Mouse (Mus musculus): ENCODE data around the gene Cdc42se1. TPM values are rescaled to one million over a fixed set of nuclear protein-coding genes. Genes with fewer than 3 reads are reported as not detected.
"Not testable (repeated sequence)": the region's sequence is repeated elsewhere in the genome, so short reads cannot be mapped to it uniquely, and the experiment has no call there.

The Cdc42se1 gene
- polyA plus RNA-seq, 1 experiment from 2014 or later, result 60.8 TPM

- H3K9me3 ChIP-seq, result no peaks in the 10 kb centered on the region
- no peaks in the 10 kb centered on the region for H3K27me3 ChIP-seq
- H3K9ac ChIP-seq, result no peak overlapping the region
- H3K4me1 ChIP-seq (replicated peaks), result no peaks in the 10 kb centered on the region
- H3K4me2 ChIP-seq, result no peak overlapping the region
- H3K36me3 ChIP-seq, result peaks cover 85% of the 10 kb centered on the region
- H3K4me3 ChIP-seq, result no peak overlapping the region
- H3K27ac ChIP-seq (replicated peaks), result no peak overlapping the region
- WGBS, result 94% methylated on average over 6 of the region's 6 CpGs
- ATAC-seq (ENCODE audit: low read depth), result no peak
Observed at GRCm38 (mm10) chr3:95203880-95204279, 24.7 kb upstream of the Cdc42se1 start.

GRCm38 (mm10) chr3:95208286-95208685 lies 20.2 kb upstream of the Cdc42se1 start:
- Histone ChIP-seq H3K4me3 (no peak overlapping the region), H3K27ac (replicated peaks) (no peak overlapping the region), H3K4me1 (replicated peaks) (no peaks in the 10 kb centered on the region), H3K4me2 (no peak overlapping the region), H3K27me3 (no peaks in the 10 kb centered on the region), H3K9me3 (no peaks in the 10 kb centered on the region), H3K36me3 (peaks cover 56% of the 10 kb centered on the region), H3K9ac (no peak overlapping the region)
- WGBS, result 86% methylated on average over 4 of the region's 4 CpGs
- no peak for ATAC-seq (ENCODE audit: low read depth)

GRCm38 (mm10) chr3:95210585-95210984 lies 17.9 kb upstream of the Cdc42se1 start:
- Histone ChIP-seq H3K27ac (replicated peaks) (no peak overlapping the region), H3K27me3 (no peaks in the 10 kb centered on the region), H3K9ac (no peak overlapping the region), H3K9me3 (no peaks in the 10 kb centered on the region), H3K36me3 (peaks cover 48% of the 10 kb centered on the region), H3K4me3 (no peak overlapping the region), H3K4me1 (replicated peaks) (no peaks in the 10 kb centered on the region), H3K4me2 (no peak overlapping the region)
- ATAC-seq (ENCODE audit: low read depth), result no peak
- WGBS, result 49% methylated on average over 2 of the region's 2 CpGs

GRCm38 (mm10) chr3:95212889-95213608 lies 15.5 kb upstream of the Cdc42se1 start:
- not testable (repeated sequence) for H3K27me3 ChIP-seq; H3K9ac ChIP-seq; H3K4me3 ChIP-seq; H3K4me2 ChIP-seq; H3K9me3 ChIP-seq; ATAC-seq (ENCODE audit: low read depth); H3K27ac ChIP-seq (replicated peaks)
- peaks cover 14% of the 10 kb centered on the region for H3K4me1 ChIP-seq (replicated peaks)
- WGBS, result 93% methylated on average over 9 of the region's 10 CpGs
- H3K36me3 ChIP-seq, result peaks cover 34% of the 10 kb centered on the region

- peaks cover 20% of the 10 kb centered on the region for H3K4me1 ChIP-seq (replicated peaks)
- H3K9me3 ChIP-seq, result no peaks in the 10 kb centered on the region
- 93% methylated on average over 1 of the region's 1 CpGs for WGBS
- H3K9ac ChIP-seq, result no peak overlapping the region
- H3K27me3 ChIP-seq, result no peaks in the 10 kb centered on the region
- H3K4me3 ChIP-seq, result no peak overlapping the region
- ATAC-seq (ENCODE audit: low read depth), result no peak
- no peak overlapping the region for H3K27ac ChIP-seq (replicated peaks)
- no peak overlapping the region for H3K4me2 ChIP-seq
- peaks cover 33% of the 10 kb centered on the region for H3K36me3 ChIP-seq
Observed at GRCm38 (mm10) chr3:95213609-95213975, 14.9 kb upstream of the Cdc42se1 start.

GRCm38 (mm10) chr3:95216655-95217254 lies 11.8 kb upstream of the Cdc42se1 start:
- peak overlapping the region; percentile 97 for H3K27ac ChIP-seq (replicated peaks)
- peak overlapping the region; percentile 74 for H3K4me3 ChIP-seq
- 18% methylated on average over 4 of the region's 4 CpGs for WGBS
- no peaks in the 10 kb centered on the region for H3K27me3 ChIP-seq
- peaks cover 59% of the 10 kb centered on the region for H3K36me3 ChIP-seq
- H3K9ac ChIP-seq, result peak overlapping the region; percentile 88; the same call in 1 of the 2 replicates
- peaks cover 20% of the 10 kb centered on the region for H3K4me1 ChIP-seq (replicated peaks)
- ATAC-seq (ENCODE audit: low read depth), result no peak
- peak overlapping the region; percentile 61 for H3K4me2 ChIP-seq
- no peaks in the 10 kb centered on the region for H3K9me3 ChIP-seq

GRCm38 (mm10) chr3:95217255-95218134 lies 11.0 kb upstream of the Cdc42se1 start, which contains the start of gene Gabpb2:
Gene Gabpb2 (minus strand): TSS chr3:95217916.
- H3K4me3 ChIP-seq, result peak within 1 kb of the TSS; percentile 74
- H3K27me3 ChIP-seq, result no peaks in the 10 kb centered on the region
- no peaks in the 10 kb centered on the region for H3K9me3 ChIP-seq
- ATAC-seq (ENCODE audit: low read depth), result peak; percentile 91
- H3K9ac ChIP-seq, result peak within 1 kb of the TSS; percentile 88
- peak within 1 kb of the TSS; percentile 97 for H3K27ac ChIP-seq (replicated peaks)
- H3K36me3 ChIP-seq, result peaks cover 58% of the 10 kb centered on the region
- peak within 1 kb of the TSS; percentile 61 for H3K4me2 ChIP-seq
- peaks cover 25% of the 10 kb centered on the region for H3K4me1 ChIP-seq (replicated peaks)
- under 1% methylated on average over 55 of the region's 56 CpGs for WGBS

- no peak for ATAC-seq (ENCODE audit: low read depth)
- H3K4me2 ChIP-seq, result peak overlapping the region; percentile 61
- peak overlapping the region; percentile 88; the same call in 1 of the 2 replicates for H3K9ac ChIP-seq
- H3K27ac ChIP-seq (replicated peaks), result peak overlapping the region; percentile 97; the same call in 1 of the 2 replicates
- no peaks in the 10 kb centered on the region for H3K27me3 ChIP-seq
- peak overlapping the region; percentile 74 for H3K4me3 ChIP-seq
- H3K4me1 ChIP-seq (replicated peaks), result peaks cover 36% of the 10 kb centered on the region
- peaks cover 69% of the 10 kb centered on the region for H3K36me3 ChIP-seq
- H3K9me3 ChIP-seq, result no peaks in the 10 kb centered on the region
- WGBS, result 83% methylated on average over 6 of the region's 6 CpGs
Observed at GRCm38 (mm10) chr3:95218466-95219137, 9.9 kb upstream of the Cdc42se1 start.

- Histone ChIP-seq H3K27me3 (no peaks in the 10 kb centered on the region), H3K9me3 (no peaks in the 10 kb centered on the region), H3K4me1 (replicated peaks) (peaks cover 60% of the 10 kb centered on the region), H3K4me3 (no peak overlapping the region), H3K9ac (no peak overlapping the region), H3K4me2 (no peak overlapping the region), H3K27ac (replicated peaks) (no peak overlapping the region), H3K36me3 (peaks cover 74% of the 10 kb centered on the region)
- WGBS, result 93% methylated on average over 2 of the region's 2 CpGs
- ATAC-seq (ENCODE audit: low read depth), result no peak
Observed at GRCm38 (mm10) chr3:95223041-95223440, 5.5 kb upstream of the Cdc42se1 start.

GRCm38 (mm10) chr3:95224295-95224694 lies 4.2 kb upstream of the Cdc42se1 start:
- Histone ChIP-seq H3K36me3 (peaks cover 62% of the 10 kb centered on the region), H3K9ac (0 out of 2 replicates have a peak overlapping the region, but pooled peaks have one; percentile 38), H3K27me3 (no peaks in the 10 kb centered on the region), H3K9me3 (no peaks in the 10 kb centered on the region), H3K4me3 (peak overlapping the region; percentile 10), H3K4me2 (peak overlapping the region; percentile 76), H3K4me1 (replicated peaks) (peaks cover 55% of the 10 kb centered on the region), H3K27ac (replicated peaks) (0 out of 2 replicates have a peak overlapping the region, but pooled peaks have one; percentile 23)
- no peak for ATAC-seq (ENCODE audit: low read depth)
- 28% methylated on average over 6 of the region's 6 CpGs for WGBS

- Histone ChIP-seq H3K9ac (peak overlapping the region; percentile 95), H3K4me2 (peak overlapping the region; percentile 76), H3K27ac (replicated peaks) (peak overlapping the region; percentile 97), H3K4me1 (replicated peaks) (peaks cover 83% of the 10 kb centered on the region), H3K36me3 (peaks cover 45% of the 10 kb centered on the region), H3K4me3 (peak overlapping the region; percentile 90), H3K9me3 (no peaks in the 10 kb centered on the region), H3K27me3 (no peaks in the 10 kb centered on the region)
- 11% methylated on average over 1 of the region's 1 CpGs for WGBS
- ATAC-seq (ENCODE audit: low read depth), result no peak
Observed at GRCm38 (mm10) chr3:95227214-95227613, 1.3 kb upstream of the Cdc42se1 start.

Data from neural tube, embryonic 13.5 days (tissue).